Mouse (Mus musculus) ES-Bruce4 (cell line): ENCODE results near the gene Scn11a.

Source experiments
- CTCF ChIP-seq: IDR thresholded peaks from one replicate; pipeline ENCODE4 v1.8.1; 2011; ENCODE audit warnings: low read depth, low read length
- EP300 ChIP-seq: IDR thresholded peaks from 2 replicates; pipeline ENCODE4 v1.6.1; 2011; ENCODE audit warnings: low read depth, low read length; ENCODE audit not compliant: insufficient read depth

DNA sequence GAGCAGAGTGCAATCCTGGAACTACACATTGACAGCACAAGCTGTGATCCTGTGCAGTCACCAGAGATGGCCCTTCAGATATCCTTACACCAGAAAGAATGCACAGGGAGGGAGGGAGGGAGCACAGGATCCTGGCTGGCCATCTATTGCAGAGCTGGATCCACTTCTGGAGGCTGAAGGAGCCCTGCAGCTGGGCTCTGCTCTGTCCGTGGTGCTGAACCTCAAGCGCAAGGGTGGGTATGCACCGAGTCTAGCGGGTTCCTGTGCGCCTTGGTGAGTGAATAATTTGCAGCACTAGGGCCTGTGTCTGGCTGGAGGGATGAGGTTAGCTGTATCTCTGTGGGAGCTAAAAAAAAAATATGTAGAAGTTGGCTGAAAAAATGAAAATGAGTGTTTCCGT, 118.6 kb downstream of the Scn11a start:
- TF ChIP-seq EP300 = 0 out of 2 replicates have a peak, but pooled peaks have one; percentile 39
- no peak for TF ChIP-seq CTCF
